Mouse (Mus musculus): ENCODE measurements around the gene Cog5. TPM values are rescaled to one million over a fixed set of nuclear protein-coding genes. Genes with fewer than 3 reads are reported as not detected.

Cog5 gene
- polyA plus RNA-seq, 1 experiment from 2014 or later = 13.3 TPM

GRCm38 (mm10) chr12:31654965-31655477 lies 352 bp downstream of the Cog5 start:
- H3K27ac ChIP-seq = peak overlapping the region; percentile 79
- H3K4me2 ChIP-seq = peak overlapping the region; percentile 79
- H3K36me3 ChIP-seq = no peaks in the 10 kb centered on the region; the same call in 1 of the 2 replicates
- no peaks in the 10 kb centered on the region for H3K27me3 ChIP-seq (replicated peaks)
- peak overlapping the region; percentile 91 for H3K4me3 ChIP-seq
- peaks cover 10% of the 10 kb centered on the region for H3K4me1 ChIP-seq
- peak overlapping the region; percentile 83 for H3K9ac ChIP-seq
- no peaks in the 10 kb centered on the region for H3K9me3 ChIP-seq (replicated peaks)
- peak; percentile 79 for ATAC-seq
- WGBS (ENCODE audit: insufficient replicate concordance) = 1% methylated on average over 28 of the region's 29 CpGs

GRCm38 (mm10) chr12:31656841-31657240 lies 2.2 kb downstream of the Cog5 start:
- Histone ChIP-seq H3K9ac (no peak overlapping the region), H3K9me3 (replicated peaks) (no peaks in the 10 kb centered on the region), H3K4me1 (peaks cover 10% of the 10 kb centered on the region), H3K27me3 (replicated peaks) (no peaks in the 10 kb centered on the region), H3K36me3 (peaks cover under 1% of the 10 kb centered on the region; the same call in 1 of the 2 replicates), H3K4me2 (no peak overlapping the region), H3K27ac (no peak overlapping the region), H3K4me3 (no peak overlapping the region)
- 91% methylated on average over 2 of the region's 2 CpGs for WGBS (ENCODE audit: insufficient replicate concordance)
- no peak for ATAC-seq

- Histone ChIP-seq H3K4me3 (no peak overlapping the region), H3K36me3 (peaks cover 46% of the 10 kb centered on the region), H3K4me1 (0 out of 2 replicates have a peak, but pooled peaks cover 4% of the 10 kb centered on the region), H3K9ac (no peak overlapping the region), H3K27me3 (replicated peaks) (no peaks in the 10 kb centered on the region), H3K4me2 (no peak overlapping the region), H3K9me3 (replicated peaks) (no peaks in the 10 kb centered on the region), H3K27ac (no peak overlapping the region)
- WGBS (ENCODE audit: insufficient replicate concordance) = 73% methylated on average over 6 of the region's 6 CpGs
- ATAC-seq = no peak
Observed at GRCm38 (mm10) chr12:31665999-31666398, 11.3 kb downstream of the Cog5 start.

- no peak for ATAC-seq
- no peak overlapping the region for H3K27ac ChIP-seq
- H3K4me1 ChIP-seq = 0 out of 2 replicates have a peak, but pooled peaks cover 4% of the 10 kb centered on the region
- no peak overlapping the region for H3K4me2 ChIP-seq
- no peak overlapping the region for H3K4me3 ChIP-seq
- no peaks in the 10 kb centered on the region for H3K9me3 ChIP-seq (replicated peaks)
- H3K27me3 ChIP-seq (replicated peaks) = no peaks in the 10 kb centered on the region
- H3K9ac ChIP-seq = no peak overlapping the region
- WGBS (ENCODE audit: insufficient replicate concordance) = 56% methylated on average over 3 of the region's 3 CpGs
- H3K36me3 ChIP-seq = peaks cover 46% of the 10 kb centered on the region
Observed at GRCm38 (mm10) chr12:31667187-31667586, 12.5 kb downstream of the Cog5 start.

- no peak overlapping the region for H3K27ac ChIP-seq
- no peak for ATAC-seq
- H3K36me3 ChIP-seq = peaks cover 8% of the 10 kb centered on the region; the same call in 1 of the 2 replicates
- H3K9me3 ChIP-seq (replicated peaks) = no peaks in the 10 kb centered on the region
- no peak overlapping the region for H3K4me2 ChIP-seq
- H3K4me3 ChIP-seq = no peak overlapping the region
- 89% methylated on average over 3 of the region's 3 CpGs for WGBS (ENCODE audit: insufficient replicate concordance)
- no peaks in the 10 kb centered on the region for H3K27me3 ChIP-seq (replicated peaks)
- no peak overlapping the region for H3K9ac ChIP-seq
- no peaks in the 10 kb centered on the region for H3K4me1 ChIP-seq
Observed at GRCm38 (mm10) chr12:31686679-31687078, 32.0 kb downstream of the Cog5 start.

GRCm38 (mm10) chr12:31693278-31693677 lies 38.6 kb downstream of the Cog5 start:
- H3K4me2 ChIP-seq = no peak overlapping the region
- H3K9me3 ChIP-seq (replicated peaks) = no peaks in the 10 kb centered on the region
- 87% methylated on average over 1 of the region's 1 CpGs for WGBS (ENCODE audit: insufficient replicate concordance)
- no peaks in the 10 kb centered on the region for H3K27me3 ChIP-seq (replicated peaks)
- H3K4me3 ChIP-seq = no peak overlapping the region
- ATAC-seq = no peak
- peaks cover 8% of the 10 kb centered on the region for H3K4me1 ChIP-seq
- H3K27ac ChIP-seq = no peak overlapping the region
- no peak overlapping the region for H3K9ac ChIP-seq
- H3K36me3 ChIP-seq = peaks cover 11% of the 10 kb centered on the region

- Histone ChIP-seq H3K36me3 (peaks cover 11% of the 10 kb centered on the region), H3K27me3 (replicated peaks) (no peaks in the 10 kb centered on the region), H3K4me3 (no peak overlapping the region), H3K4me1 (no peaks in the 10 kb centered on the region), H3K4me2 (no peak overlapping the region), H3K9me3 (replicated peaks) (no peaks in the 10 kb centered on the region), H3K27ac (no peak overlapping the region), H3K9ac (no peak overlapping the region)
- WGBS (ENCODE audit: insufficient replicate concordance) = 84% methylated on average over 5 of the region's 5 CpGs
- ATAC-seq = no peak
Observed at GRCm38 (mm10) chr12:31700623-31701347, 46.1 kb downstream of the Cog5 start.

- H3K4me1 ChIP-seq = no peaks in the 10 kb centered on the region
- WGBS (ENCODE audit: insufficient replicate concordance) = 85% methylated on average over 5 of the region's 5 CpGs
- no peak for ATAC-seq
Observed at GRCm38 (mm10) chr12:31701411-31701810, 46.7 kb downstream of the Cog5 start.

GRCm38 (mm10) chr12:31703904-31704303 lies 49.2 kb downstream of the Cog5 start:
- H3K36me3 ChIP-seq = no peaks in the 10 kb centered on the region
- no peak for ATAC-seq
- H3K4me1 ChIP-seq = no peaks in the 10 kb centered on the region
- no peak overlapping the region for H3K9ac ChIP-seq
- no peak overlapping the region for H3K27ac ChIP-seq
- H3K4me3 ChIP-seq = no peak overlapping the region
- no peaks in the 10 kb centered on the region for H3K9me3 ChIP-seq (replicated peaks)
- WGBS (ENCODE audit: insufficient replicate concordance) = 67% methylated on average over 6 of the region's 6 CpGs
- H3K4me2 ChIP-seq = no peak overlapping the region
- H3K27me3 ChIP-seq (replicated peaks) = no peaks in the 10 kb centered on the region

More at GRCm38 (mm10) chr12:31701411-31701810, 46.7 kb downstream of the Cog5 start:
- Histone ChIP-seq H3K4me2 (no peak overlapping the region), H3K27ac (no peak overlapping the region), H3K9me3 (replicated peaks) (no peaks in the 10 kb centered on the region), H3K9ac (no peak overlapping the region), H3K36me3 (peaks cover 11% of the 10 kb centered on the region), H3K4me3 (no peak overlapping the region), H3K27me3 (replicated peaks) (no peaks in the 10 kb centered on the region)

- Histone ChIP-seq H3K27ac (no peak overlapping the region), H3K9ac (no peak overlapping the region), H3K27me3 (replicated peaks) (no peaks in the 10 kb centered on the region), H3K4me2 (no peak overlapping the region), H3K4me1 (no peaks in the 10 kb centered on the region), H3K9me3 (replicated peaks) (no peaks in the 10 kb centered on the region), H3K4me3 (no peak overlapping the region), H3K36me3 (no peaks in the 10 kb centered on the region)
- ATAC-seq = no peak
- WGBS (ENCODE audit: insufficient replicate concordance) = 63% methylated on average over 2 of the region's 2 CpGs
Observed at GRCm38 (mm10) chr12:31706168-31706567, 51.5 kb downstream of the Cog5 start.

- 56% methylated on average over 1 of the region's 1 CpGs for WGBS (ENCODE audit: insufficient replicate concordance)
- Histone ChIP-seq H3K4me3 (no peak overlapping the region), H3K4me1 (no peaks in the 10 kb centered on the region), H3K27ac (no peak overlapping the region), H3K9ac (no peak overlapping the region), H3K9me3 (replicated peaks) (no peaks in the 10 kb centered on the region), H3K36me3 (no peaks in the 10 kb centered on the region), H3K27me3 (replicated peaks) (no peaks in the 10 kb centered on the region), H3K4me2 (no peak overlapping the region)
- ATAC-seq = no peak
Observed at GRCm38 (mm10) chr12:31707531-31707930, 52.9 kb downstream of the Cog5 start.

GRCm38 (mm10) chr12:31709665-31710064 lies 55.0 kb downstream of the Cog5 start:
- no peak for ATAC-seq
- no peak overlapping the region for H3K4me3 ChIP-seq
- no peak overlapping the region for H3K27ac ChIP-seq
- WGBS (ENCODE audit: insufficient replicate concordance) = 87% methylated on average over 6 of the region's 6 CpGs
- no peaks in the 10 kb centered on the region for H3K27me3 ChIP-seq (replicated peaks)
- H3K4me1 ChIP-seq = no peaks in the 10 kb centered on the region
- H3K36me3 ChIP-seq = no peaks in the 10 kb centered on the region
- H3K4me2 ChIP-seq = no peak overlapping the region
- H3K9ac ChIP-seq = no peak overlapping the region
- H3K9me3 ChIP-seq (replicated peaks) = no peaks in the 10 kb centered on the region

Data from liver, embryonic 12.5 days (tissue).